Mouse (Mus musculus) urinary bladder, postnatal 36 days (tissue): ENCODE measurements around the gene Arl13b.
A peak's percentile ranks its signal among the peaks of the same experiment; 100 is the strongest.

ENCODE experiments used
- DNase-seq, 2 experiments: peaks; one replicate each; pipeline ENCODE4 v3.0.0; 2022; ENCODE audit warnings: low spot score in 2 of 2, mixed read lengths in 1 of 2

Arl13b gene

GRCm38 (mm10) chr16:62814491-62814890 is 32.3 kb downstream of the Arl13b start, which contains the start of gene Stx19:
Stx19 (plus strand) TSS chr16:62814676.
- DNase-seq = peak; percentile 49 to 51

- DNase-seq = no peak
Measured at GRCm38 (mm10) chr16:62813790-62814189, 33.0 kb downstream of the Arl13b start.

GRCm38 (mm10) chr16:62810855-62811254 is 36.0 kb downstream of the Arl13b start:
- no peak for DNase-seq

- DNase-seq = no peak
Measured at GRCm38 (mm10) chr16:62807249-62807979, 39.4 kb downstream of the Arl13b start.

GRCm38 (mm10) chr16:62804621-62805020 is 42.2 kb downstream of the Arl13b start:
- no peak for DNase-seq

- no peak for DNase-seq
Measured at GRCm38 (mm10) chr16:62799839-62800238, 47.0 kb downstream of the Arl13b start.

- no peak for DNase-seq
Measured at GRCm38 (mm10) chr16:62799426-62799825, 47.4 kb downstream of the Arl13b start.

GRCm38 (mm10) chr16:62798808-62799207 is 48.0 kb downstream of the Arl13b start:
- no peak for DNase-seq

- DNase-seq = no peak
Measured at GRCm38 (mm10) chr16:62796608-62797007, 50.2 kb downstream of the Arl13b start.

- peak; percentile 88 to 92 for DNase-seq
Measured at GRCm38 (mm10) chr16:62786621-62787331, 60.1 kb downstream of the Arl13b start, which contains the start of gene Nsun3. Nsun3 (minus strand) TSS chr16:62786818.

GRCm38 (mm10) chr16:62782229-62782628 is 64.6 kb downstream of the Arl13b start:
- DNase-seq = no peak

- DNase-seq = no peak
Measured at GRCm38 (mm10) chr16:62778282-62778681, 68.6 kb downstream of the Arl13b start.

- no peak for DNase-seq
Measured at GRCm38 (mm10) chr16:62776034-62776433, 70.8 kb downstream of the Arl13b start.

- no peak for DNase-seq
Measured at GRCm38 (mm10) chr16:62773462-62773861, 73.4 kb downstream of the Arl13b start.

- DNase-seq = no peak
Measured at GRCm38 (mm10) chr16:62758340-62758739, 88.5 kb downstream of the Arl13b start.

- DNase-seq = no peak
Measured at GRCm38 (mm10) chr16:62755307-62755706, 91.5 kb downstream of the Arl13b start.

- DNase-seq = no peak
Measured at GRCm38 (mm10) chr16:62753597-62753996, 93.2 kb downstream of the Arl13b start.

- no peak for DNase-seq
Measured at GRCm38 (mm10) chr16:62753079-62753478, 93.8 kb downstream of the Arl13b start.

GRCm38 (mm10) chr16:62745875-62746274 is 101.0 kb downstream of the Arl13b start:
- no peak for DNase-seq
